Mouse (Mus musculus) neutrophil, adult 5-6 weeks (primary cell): ENCODE measurements around the gene Antxrl. TPM values are rescaled to one million over a fixed set of nuclear protein-coding genes. Genes with fewer than 3 reads are reported as not detected.

Experiments
- ATAC-seq: fragments of 151-379, 151-347 bp; 2 replicates; pipeline ENCODE4 v1.8.0; 2017; ENCODE audit warnings: mild to moderate bottlenecking, moderate TSS enrichment; ENCODE audit not compliant: insufficient number of reproducible peaks, poor library complexity, low FRiP score, severe bottlenecking; ENCODE audit errors: extremely low read depth
- total RNA-seq: library from RNA; stranded (forward); fragments of 200-1000 nt; gene quantifications from 2 replicates; pipeline ENCODE4 v1.2.3, GENCODE M21; 2017

The Antxrl gene
- total RNA-seq, 1 experiment from 2014 or later, result not detected

GRCm38 (mm10) chr14:34092856-34093255, 40.3 kb downstream of the Antxrl start:
- no peak for ATAC-seq

DNA sequence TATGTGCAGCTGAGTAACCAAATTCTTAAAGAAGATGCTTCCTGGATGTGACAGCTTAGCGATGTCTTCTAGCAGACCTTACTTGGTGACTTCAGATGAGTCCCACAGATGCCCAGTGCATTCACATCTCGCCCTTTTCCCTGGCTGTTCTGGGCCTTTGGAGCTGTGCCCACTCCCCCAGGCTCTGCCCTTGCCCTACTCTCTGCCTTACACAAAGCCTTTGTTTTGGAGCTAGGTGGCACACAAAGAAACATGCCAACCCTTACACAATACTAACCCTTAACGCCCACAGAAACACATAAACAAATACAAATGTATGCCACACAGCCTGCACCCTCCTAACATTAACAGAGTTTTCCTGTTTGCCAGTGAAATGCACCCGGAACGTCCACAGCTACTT, 43.7 kb downstream of the Antxrl start:
- no peak for ATAC-seq

GRCm38 (mm10) chr14:34102601-34103000, 50.1 kb downstream of the Antxrl start, which contains the start of gene A630023A22Rik:
A630023A22Rik (minus strand) TSS chr14:34102754.
- ATAC-seq, result no peak

DNA sequence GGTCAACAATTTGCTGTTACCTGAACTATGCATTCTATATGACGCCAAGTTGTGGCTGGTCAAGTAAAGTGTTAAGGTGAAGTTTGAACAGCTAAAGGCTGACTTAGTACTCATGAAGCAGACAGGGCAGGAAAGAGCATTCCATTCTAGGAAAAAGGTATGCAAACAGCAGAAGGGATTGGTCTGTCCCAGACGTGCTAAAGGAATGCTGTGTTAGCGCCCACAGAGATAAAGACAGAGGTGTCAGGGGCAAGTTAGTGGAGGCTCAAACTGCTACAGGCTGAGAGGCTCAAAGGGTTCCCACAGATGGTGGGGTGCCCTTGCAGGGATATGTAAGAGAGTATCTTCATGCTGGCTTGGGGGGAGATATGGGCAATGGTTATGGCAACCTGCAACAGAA, 51.3 kb downstream of the Antxrl start:
- ATAC-seq, result no peak

- no peak for ATAC-seq
Observed at GRCm38 (mm10) chr14:34104892-34105291, 52.4 kb downstream of the Antxrl start.

- no peak for ATAC-seq
Observed at GRCm38 (mm10) chr14:34106389-34107062, 54.0 kb downstream of the Antxrl start.

DNA sequence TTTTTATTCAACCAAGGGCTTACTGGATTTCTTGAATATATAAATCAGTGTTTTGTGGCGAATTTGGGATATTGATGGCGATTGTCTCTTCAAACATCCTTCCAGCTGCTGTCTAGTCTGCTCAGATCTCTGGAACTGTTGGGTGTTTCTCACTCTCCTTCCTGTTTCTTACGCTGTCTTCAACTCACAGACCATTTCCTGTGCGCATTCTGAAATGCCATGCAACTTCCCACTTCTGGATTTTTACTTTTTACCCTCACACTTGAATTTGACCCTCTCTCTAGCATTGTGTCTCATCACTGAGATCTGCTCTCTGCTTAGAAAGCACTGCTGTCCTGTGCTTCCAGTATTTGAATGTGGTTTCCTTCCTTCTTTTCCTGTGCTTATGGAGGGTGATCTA, 55.1 kb downstream of the Antxrl start:
- no peak for ATAC-seq

- ATAC-seq, result no peak
Observed at GRCm38 (mm10) chr14:34114311-34114710, 61.8 kb downstream of the Antxrl start.

GRCm38 (mm10) chr14:34119046-34119723, 66.7 kb downstream of the Antxrl start:
- no peak for ATAC-seq

GRCm38 (mm10) chr14:34120016-34120910, 67.8 kb downstream of the Antxrl start:
- no peak for ATAC-seq

- ATAC-seq, result no peak
Observed at GRCm38 (mm10) chr14:34120923-34121351, 68.4 kb downstream of the Antxrl start.

- ATAC-seq, result no peak
Observed at GRCm38 (mm10) chr14:34121691-34122090, 69.2 kb downstream of the Antxrl start.

Other genes with a start within 250 kb of the Antxrl start
- not detected in 2 replicates for gene Gdf10, start 129.1 kb upstream of the Antxrl start, total RNA-seq
- gene Gdf2, start 111.7 kb upstream of the Antxrl start, total RNA-seq, result not detected in 2 replicates
- gene Rbp3, start 98.7 kb upstream of the Antxrl start, total RNA-seq, result not detected in 2 replicates
- gene Zfp488, start 73.9 kb upstream of the Antxrl start, total RNA-seq, result 0.12 TPM in 1 of 2 replicates, not detected in the other
- gene Gm30083, start 37.5 kb upstream of the Antxrl start, total RNA-seq, result not detected in 2 replicates
- 1.1 TPM in 1 of 2 replicates, not detected in the other for gene Gm5460, start 35.9 kb upstream of the Antxrl start, total RNA-seq
- 0.23 TPM in 1 of 2 replicates, not detected in the other for gene Anxa8, start 33.3 kb downstream of the Antxrl start, total RNA-seq
- not detected in 2 replicates for gene A630023A22Rik, start 50.0 kb downstream of the Antxrl start, total RNA-seq
- not detected in 2 replicates for gene Npy4r, start 99.8 kb downstream of the Antxrl start, total RNA-seq
- not detected in 2 replicates for gene Gprin2, start 148.9 kb downstream of the Antxrl start, total RNA-seq
- not detected in 2 replicates for gene Syt15, start 166.9 kb downstream of the Antxrl start, total RNA-seq